Mouse (Mus musculus): ENCODE measurements around the gene Ppp6c. TPM values are rescaled to one million over a fixed set of nuclear protein-coding genes. Genes with fewer than 3 reads are reported as not detected.

The Ppp6c gene
- polyA plus RNA-seq, 1 experiment from 2014 or later = 52.3 TPM

Other genes with a start within 250 kb of the Ppp6c start
- 0.66 and 0.76 TPM in 2 replicates for gene Wdr38, start 229.0 kb downstream of the Ppp6c start, polyA plus RNA-seq (2015; fragmentation: Nextera tagmentation; extraction: Ambion mirVana)
- gene Arpc5l, start 221.1 kb downstream of the Ppp6c start, polyA plus RNA-seq (2015; fragmentation: Nextera tagmentation; extraction: Ambion mirVana) = 74.0 and 76.6 TPM in 2 replicates
- gene Rpl35, start 220.8 kb downstream of the Ppp6c start, polyA plus RNA-seq (2015; fragmentation: Nextera tagmentation; extraction: Ambion mirVana) = 845 and 923 TPM in 2 replicates
- 9.9 and 11.3 TPM in 2 replicates for gene Golga1, start 160.9 kb downstream of the Ppp6c start, polyA plus RNA-seq (2015; fragmentation: Nextera tagmentation; extraction: Ambion mirVana)
- gene Scai, start 35.7 kb downstream of the Ppp6c start, polyA plus RNA-seq (2015; fragmentation: Nextera tagmentation; extraction: Ambion mirVana) = 1.3 and 1.8 TPM in 2 replicates

All from liver, embryonic 13.5 days (tissue).